Mouse (Mus musculus) brain, embryonic 14.5 days (tissue): ENCODE results near the gene Cdkl4.

ENCODE experiments used
- CTCF ChIP-seq: fragments of 200-500 bp; IDR thresholded peaks from 2 replicates; pipeline ENCODE4 v1.5.1; 2012; ENCODE audit warnings: inconsistent platforms, mild to moderate bottlenecking, moderate library complexity, borderline replicate concordance; ENCODE audit not compliant: insufficient read depth, insufficient read length; ENCODE audit errors: extremely low read depth
- POLR2A ChIP-seq: fragments of 200-500 bp; IDR thresholded peaks from 2 replicates; pipeline ENCODE4 v1.6.1; 2012; ENCODE audit warnings: mild to moderate bottlenecking, inconsistent platforms, borderline replicate concordance; ENCODE audit not compliant: poor library complexity, insufficient read depth, insufficient read length, severe bottlenecking; ENCODE audit errors: extremely low read depth

DNA sequence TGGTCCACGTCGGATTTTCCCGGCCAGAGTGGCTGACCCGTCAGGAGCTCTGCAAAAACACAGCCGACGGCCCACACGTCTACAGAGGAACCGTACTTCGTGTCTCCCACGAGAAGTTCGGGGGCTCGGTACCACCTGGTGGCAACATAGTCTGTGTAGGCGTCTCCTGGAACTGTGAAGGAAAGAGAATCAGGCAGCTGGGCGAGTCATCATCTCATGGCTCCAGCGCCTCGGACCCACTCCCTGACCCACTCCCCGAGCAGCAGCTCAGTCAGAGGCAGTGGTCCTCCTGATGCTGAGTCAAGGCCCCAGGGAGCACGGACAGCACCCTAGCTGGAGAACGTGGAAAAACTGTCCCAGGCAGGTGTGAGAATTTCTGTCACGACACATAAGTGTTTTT is 34.0 kb downstream of the Cdkl4 start:
- TF ChIP-seq CTCF (no peak), POLR2A (no peak)
